In genomic region chr6:124828101-124828592, GRCm38 (mm10) we compare ENCODE assay signal across 8 mouse cellular contexts. TPM values are rescaled to one million over a fixed set of nuclear protein-coding genes. Genes with fewer than 3 reads are reported as not detected.
DNase-seq lines count a peak whose midpoint lies in the region; ATAC-seq and TF ChIP-seq lines count a peak whose summit lies in the region.

No protein-coding gene starts in this region.

- H3K27ac ChIP-seq in gastrocnemius, adult 2 months, result peak overlapping the region; percentile 95
- peak overlapping the region; percentile 3; the same call in 1 of the 2 replicates for H3K27ac ChIP-seq in limb, embryonic 12.5 days
- peak overlapping the region; percentile 90 for H3K27ac ChIP-seq in midbrain, embryonic 15.5 days

- DNase-seq in gastrocnemius, adult 2 months, result peak; percentile 56
- no peak for DNase-seq in gastrocnemius, postnatal 4 days (ENCODE audit: low spot score in 2 of 2)
- DNase-seq in MN1 (ENCODE audit: low spot score), result peak; percentile 82
- peak; percentile 21 to 60 for DNase-seq in thymus, postnatal 36 days

- no peaks in the 10 kb centered on the region for H3K27me3 ChIP-seq in limb, embryonic 12.5 days
- H3K27me3 ChIP-seq in midbrain, embryonic 15.5 days (replicated peaks), result no peaks in the 10 kb centered on the region

- 24% methylated on average over 10 of the region's 10 CpGs for WGBS in limb, embryonic 12.5 days
- 19% methylated on average over 10 of the region's 10 CpGs for WGBS in midbrain, embryonic 15.5 days

- intact Hi-C loops in gastrocnemius, adult 2 months (cut with DNase I), result loop anchor here (2.0 kb wide), 1 partner anchor 13 kb away; the partner anchor contains the start of gene Tpi1

- H3K4me1 ChIP-seq in limb, embryonic 12.5 days (replicated peaks), result peaks cover 31% of the 10 kb centered on the region
- H3K4me1 ChIP-seq in midbrain, embryonic 15.5 days, result peaks cover 20% of the 10 kb centered on the region

- H3K4me2 ChIP-seq in limb, embryonic 12.5 days, result peak overlapping the region; percentile 91
- peak overlapping the region; percentile 69 for H3K4me2 ChIP-seq in midbrain, embryonic 15.5 days

- TF ChIP-seq CTCF in gastrocnemius, adult 2 months (IDR thresholded peaks at IDR 0.05), result no peak

- peak overlapping the region; percentile 83 for H3K4me3 ChIP-seq in gastrocnemius, adult 2 months
- H3K4me3 ChIP-seq in limb, embryonic 12.5 days (replicated peaks), result peak overlapping the region; percentile 59
- peak overlapping the region; percentile 56 for H3K4me3 ChIP-seq in midbrain, embryonic 15.5 days

- ATAC-seq in common myeloid progenitor, adult 5-6 weeks (replicated peaks; ENCODE audit: low read depth, poor library complexity, severe bottlenecking), result peak; percentile 34
- peak; percentile 4 to 10; a peak in 2 of 4 replicates for ATAC-seq in hematopoietic stem cell, adult 5-6 weeks (replicated peaks in 1 of 2; ENCODE audit: insufficient read depth in 1 of 2, low FRiP score in 2 of 2, low TSS enrichment in 1 of 2, low read depth in 1 of 2, poor library complexity in 2 of 2, severe bottlenecking in 2 of 2)
- no peak for ATAC-seq in limb, embryonic 12.5 days (ENCODE audit: insufficient number of reproducible peaks, insufficient read depth, low FRiP score, low TSS enrichment, low read depth)
- ATAC-seq in midbrain, embryonic 15.5 days (replicated peaks), result no peak

- H3K9ac ChIP-seq in limb, embryonic 12.5 days (replicated peaks), result peak overlapping the region; percentile 70
- H3K9ac ChIP-seq in midbrain, embryonic 15.5 days, result peak overlapping the region; percentile 49

- no peaks in the 10 kb centered on the region for H3K9me3 ChIP-seq in limb, embryonic 12.5 days
- no peaks in the 10 kb centered on the region for H3K9me3 ChIP-seq in midbrain, embryonic 15.5 days

- peaks cover 57% of the 10 kb centered on the region for H3K36me3 ChIP-seq in limb, embryonic 12.5 days
- peaks cover 31% of the 10 kb centered on the region for H3K36me3 ChIP-seq in midbrain, embryonic 15.5 days (replicated peaks)

RNA-seq across cellular contexts. Expression of gene Usp5, which starts 1.1 kb away (rescaled TPM):
- 10 to 100 TPM; 43.4 to 50.1 TPM for total RNA-seq in gastrocnemius, adult 2 months (2021)
- 10 to 100 TPM; 81.7 to 85.9 TPM for total RNA-seq in gastrocnemius, postnatal 4 days (2021)
- 76.5 and 84.3 TPM in 2 replicates for total RNA-seq in common myeloid progenitor, adult 5-6 weeks (2017)
- total RNA-seq in hematopoietic stem cell, adult 5-6 weeks (2017), result 55.3 and 78.1 TPM in 2 replicates
- polyA plus RNA-seq in limb, embryonic 12.5 days (2016; fragmentation: Nextera tagmentation; extraction: Ambion mirVana), result 191 and 196 TPM in 2 replicates
- polyA plus RNA-seq in midbrain, embryonic 15.5 days (2015; fragmentation: Nextera tagmentation; extraction: Ambion mirVana), result 233 and 234 TPM in 2 replicates

RNA-seq across cellular contexts. Expression of gene Cdca3, which starts 1.2 kb away (rescaled TPM):
- total RNA-seq in gastrocnemius, adult 2 months (2021), result under 1 TPM; 0.26 to 0.31 TPM
- 10 to 100 TPM; 27.9 to 28.2 TPM for total RNA-seq in gastrocnemius, postnatal 4 days (2021)
- total RNA-seq in common myeloid progenitor, adult 5-6 weeks (2017), result 73.5 and 92.1 TPM in 2 replicates
- total RNA-seq in hematopoietic stem cell, adult 5-6 weeks (2017), result 62.0 and 98.2 TPM in 2 replicates
- 200 and 202 TPM in 2 replicates for polyA plus RNA-seq in limb, embryonic 12.5 days (2016; fragmentation: Nextera tagmentation; extraction: Ambion mirVana)
- polyA plus RNA-seq in midbrain, embryonic 15.5 days (2015; fragmentation: Nextera tagmentation; extraction: Ambion mirVana), result 23.2 and 32.9 TPM in 2 replicates

RNA-seq across cellular contexts. Expression of gene Gnb3, which starts 11.9 kb away (rescaled TPM):
- 1 to 10 TPM in 1 of 2 experiments, under 1 TPM in 1; 0.75 to 1.4 TPM for total RNA-seq in gastrocnemius, adult 2 months (2021)
- total RNA-seq in gastrocnemius, postnatal 4 days (2021), result 10 to 100 TPM; 13.6 to 14.3 TPM
- total RNA-seq in common myeloid progenitor, adult 5-6 weeks (2017), result not detected in 2 replicates
- not detected in 2 replicates for total RNA-seq in hematopoietic stem cell, adult 5-6 weeks (2017)
- 0.81 and 1.0 TPM in 2 replicates for polyA plus RNA-seq in limb, embryonic 12.5 days (2016; fragmentation: Nextera tagmentation; extraction: Ambion mirVana)
- polyA plus RNA-seq in midbrain, embryonic 15.5 days (2015; fragmentation: Nextera tagmentation; extraction: Ambion mirVana), result 2.6 and 2.8 TPM in 2 replicates

RNA-seq across cellular contexts. Expression of gene Tpi1, which starts 14.1 kb away (rescaled TPM):
- total RNA-seq in gastrocnemius, adult 2 months (2021), result 1,000 to 10,000 TPM; 2,224 to 2,391 TPM
- 1,000 to 10,000 TPM; 2,059 to 2,144 TPM for total RNA-seq in gastrocnemius, postnatal 4 days (2021)
- 158 and 197 TPM in 2 replicates for total RNA-seq in common myeloid progenitor, adult 5-6 weeks (2017)
- total RNA-seq in hematopoietic stem cell, adult 5-6 weeks (2017), result 193 and 201 TPM in 2 replicates
- 714 and 740 TPM in 2 replicates for polyA plus RNA-seq in limb, embryonic 12.5 days (2016; fragmentation: Nextera tagmentation; extraction: Ambion mirVana)
- polyA plus RNA-seq in midbrain, embryonic 15.5 days (2015; fragmentation: Nextera tagmentation; extraction: Ambion mirVana), result 383 and 391 TPM in 2 replicates

RNA-seq across cellular contexts. Expression of gene Spsb2, which starts 19.7 kb away (rescaled TPM):
- total RNA-seq in gastrocnemius, adult 2 months (2021), result 1 to 10 TPM; 2.0 to 2.5 TPM
- total RNA-seq in gastrocnemius, postnatal 4 days (2021), result 10 to 100 TPM; 10.5 to 11.7 TPM
- 1.1 and 3.8 TPM in 2 replicates for total RNA-seq in common myeloid progenitor, adult 5-6 weeks (2017)
- total RNA-seq in hematopoietic stem cell, adult 5-6 weeks (2017), result 5.3 and 11.0 TPM in 2 replicates
- polyA plus RNA-seq in limb, embryonic 12.5 days (2016; fragmentation: Nextera tagmentation; extraction: Ambion mirVana), result 8.7 and 9.1 TPM in 2 replicates
- 8.8 and 10.1 TPM in 2 replicates for polyA plus RNA-seq in midbrain, embryonic 15.5 days (2015; fragmentation: Nextera tagmentation; extraction: Ambion mirVana)

Comparison
In these comparisons a context has a peak if more than half of its experiments do, and no peak if none do; other contexts are left out.
1. DNase-seq: peak in gastrocnemius, adult 2 months (single experiment), MN1 (single experiment) and thymus, postnatal 36 days (2 of 2); none in gastrocnemius, postnatal 4 days (0 of 2).
2. RNA of gene Cdca3, which starts 1.2 kb away (total RNA-seq): 62.0 to 98.2 TPM in hematopoietic stem cell, adult 5-6 weeks, 73.5 to 92.1 TPM in common myeloid progenitor, adult 5-6 weeks and 27.9 to 28.2 TPM in gastrocnemius, postnatal 4 days; 0.26 to 0.31 TPM in gastrocnemius, adult 2 months; every median in the first group is over 10 times any median in the second.
3. RNA of gene Gnb3, which starts 11.9 kb away (total RNA-seq): 13.6 to 14.3 TPM in gastrocnemius, postnatal 4 days; 0.75 to 1.4 TPM in gastrocnemius, adult 2 months, not detected in common myeloid progenitor, adult 5-6 weeks and not detected in hematopoietic stem cell, adult 5-6 weeks; every median in the first group is over 4 times any median in the second.
4. H3K27ac ChIP-seq: peak in every context shown above with its lines; median percentile 95 in gastrocnemius, adult 2 months; 90 in midbrain, embryonic 15.5 days; 3 in limb, embryonic 12.5 days.
5. ATAC-seq: peak in common myeloid progenitor, adult 5-6 weeks (single experiment) and hematopoietic stem cell, adult 5-6 weeks (2 of 2); none in limb, embryonic 12.5 days (single experiment) and midbrain, embryonic 15.5 days (single experiment).
6. Peak in every context shown above with its lines, with median percentiles within 50 percentile points of each other: H3K4me3 ChIP-seq.